Mouse (Mus musculus): ENCODE measurements around the gene Olfr785. TPM values are rescaled to one million over a fixed set of nuclear protein-coding genes. Genes with fewer than 3 reads are reported as not detected.
"Not testable (repeated sequence)": the region's sequence is repeated elsewhere in the genome, so short reads cannot be mapped to it uniquely, and the experiment has no call there.

Gene Olfr785
- total RNA-seq (2022): not detected

GRCm38 (mm10) chr10:129405126-129405525 is at the start of gene Olfr785:
Gene Olfr785, plus strand, starts transcription at chr10:129405426.
- no peak for DNase-seq (ENCODE audit: low spot score in 2 of 2)

GRCm38 (mm10) chr10:129356496-129356895 is 48.7 kb upstream of the Olfr785 start:
- not testable (repeated sequence) for DNase-seq (ENCODE audit: low spot score in 2 of 2)

GRCm38 (mm10) chr10:129357307-129357706 is 47.9 kb upstream of the Olfr785 start:
- DNase-seq (ENCODE audit: low spot score in 2 of 2): no peak

GRCm38 (mm10) chr10:129374051-129374450 is 31.2 kb upstream of the Olfr785 start:
- DNase-seq (ENCODE audit: low spot score in 2 of 2): not testable (repeated sequence)

- DNase-seq (ENCODE audit: low spot score in 2 of 2): no peak
Observed at GRCm38 (mm10) chr10:129383783-129384182, 21.4 kb upstream of the Olfr785 start, which contains the start of gene Olfr784. Gene Olfr784, plus strand, starts transcription at chr10:129384083.

GRCm38 (mm10) chr10:129400892-129401291 is 4.3 kb upstream of the Olfr785 start:
- no peak for DNase-seq (ENCODE audit: low spot score in 2 of 2)

GRCm38 (mm10) chr10:129427006-129427405 is 21.8 kb downstream of the Olfr785 start, which contains the start of gene Olfr786:
Gene Olfr786, plus strand, starts transcription at chr10:129427306.
- no peak for DNase-seq (ENCODE audit: low spot score in 2 of 2)

Other genes starting within 250 kb of the Olfr785 start
- not detected for gene Olfr771, start 240.7 kb upstream of the Olfr785 start, total RNA-seq (2022)
- not detected for gene Olfr772, start 227.5 kb upstream of the Olfr785 start, total RNA-seq (2022)
- not detected for gene Olfr773, start 218.0 kb upstream of the Olfr785 start, total RNA-seq (2022)
- gene Olfr774, start 169.2 kb upstream of the Olfr785 start, total RNA-seq (2022): not detected
- gene Olfr775, start 157.0 kb upstream of the Olfr785 start, total RNA-seq (2022): not detected
- gene Olfr776, start 146.3 kb upstream of the Olfr785 start, total RNA-seq (2022): not detected
- gene Olfr777, start 133.9 kb upstream of the Olfr785 start, total RNA-seq (2022): not detected
- gene Olfr780, start 87.3 kb upstream of the Olfr785 start, total RNA-seq (2022): not detected
- not detected for gene Olfr781, start 76.6 kb upstream of the Olfr785 start, total RNA-seq (2022)
- gene Olfr782, start 56.6 kb upstream of the Olfr785 start, total RNA-seq (2022): not detected
- gene Olfr784, start 21.3 kb upstream of the Olfr785 start, total RNA-seq (2022): not detected
- not detected for gene Olfr786, start 21.9 kb downstream of the Olfr785 start, total RNA-seq (2022)
- not detected for gene Olfr787, start 56.4 kb downstream of the Olfr785 start, total RNA-seq (2022)
- gene Olfr788, start 65.6 kb downstream of the Olfr785 start, total RNA-seq (2022): not detected
- not detected for gene Olfr789, start 79.3 kb downstream of the Olfr785 start, total RNA-seq (2022)
- not detected for gene Olfr790, start 93.1 kb downstream of the Olfr785 start, total RNA-seq (2022)
- gene Olfr791, start 116.4 kb downstream of the Olfr785 start, total RNA-seq (2022): not detected
- gene Olfr792, start 133.7 kb downstream of the Olfr785 start, total RNA-seq (2022): not detected
- not detected for gene Olfr794, start 162.2 kb downstream of the Olfr785 start, total RNA-seq (2022)
- gene Olfr796, start 207.1 kb downstream of the Olfr785 start, total RNA-seq (2022): not detected
- gene Olfr798, start 222.5 kb downstream of the Olfr785 start, total RNA-seq (2022): not detected
- not detected for gene Olfr799, start 232.1 kb downstream of the Olfr785 start, total RNA-seq (2022)